Mouse (Mus musculus): Measurements from ENCODE around the gene Bmx. TPM values are rescaled to one million over a fixed set of nuclear protein-coding genes. Genes with fewer than 3 reads are reported as not detected.
A peak's percentile ranks its signal among the peaks of the same experiment; 100 is the strongest.

The Bmx gene
- polyA plus RNA-seq, 1 experiment from 2014 or later: 0.64 TPM

DNA sequence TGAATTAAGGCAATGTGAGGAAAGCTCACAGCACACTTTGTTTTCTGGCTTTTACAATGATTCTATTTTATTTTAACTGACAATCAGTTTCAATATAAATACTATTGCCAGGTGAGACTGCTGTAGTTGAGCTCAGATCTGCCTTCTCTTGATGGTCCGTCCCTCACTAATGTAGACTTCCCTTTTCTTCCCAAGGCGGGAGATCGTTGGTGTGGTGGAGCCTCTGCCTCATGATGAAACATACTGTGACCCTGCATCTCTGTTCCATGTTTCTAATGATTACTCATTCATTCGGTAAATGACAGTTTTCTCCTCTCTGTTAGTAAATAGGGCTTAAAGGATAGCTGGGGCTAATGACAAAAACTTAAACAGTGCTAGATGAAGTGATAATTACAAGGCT, 84.1 kb downstream of the Bmx start:
- H3K4me3 ChIP-seq (replicated peaks): no peak overlapping the region
- H3K9ac ChIP-seq: no peak overlapping the region
- H3K36me3 ChIP-seq: no peaks in the 10 kb centered on the region
- 80% methylated on average over 4 of the region's 4 CpGs for WGBS
- no peak overlapping the region for H3K27ac ChIP-seq
- H3K27me3 ChIP-seq (replicated peaks): no peaks in the 10 kb centered on the region
- no peak overlapping the region for H3K4me2 ChIP-seq
- H3K4me1 ChIP-seq: no peaks in the 10 kb centered on the region
- no peaks in the 10 kb centered on the region for H3K9me3 ChIP-seq
- ATAC-seq (ENCODE audit: insufficient read depth, low FRiP score, low read depth): no peak

DNA sequence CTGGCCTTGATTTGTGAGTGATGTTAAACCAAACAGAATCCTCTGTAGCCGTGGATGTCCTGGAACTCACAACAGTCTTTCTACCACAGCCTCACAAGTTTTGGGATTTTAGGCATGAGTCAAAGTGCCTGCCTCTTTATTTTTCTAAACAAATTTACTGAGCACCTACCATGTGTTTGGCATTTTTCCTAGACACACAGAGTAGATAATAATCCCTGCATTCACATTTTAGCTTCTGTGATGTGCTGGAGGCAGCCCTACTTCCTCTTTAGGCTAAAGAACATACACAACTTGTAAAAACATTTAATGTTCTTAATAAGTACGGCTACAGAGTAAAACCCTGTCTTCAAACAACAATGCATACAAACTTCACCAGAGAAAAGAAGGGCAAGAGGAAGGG, 87.0 kb downstream of the Bmx start:
- 46% methylated on average over 2 of the region's 2 CpGs for WGBS
- no peaks in the 10 kb centered on the region for H3K9me3 ChIP-seq
- H3K36me3 ChIP-seq: no peaks in the 10 kb centered on the region
- no peak overlapping the region for H3K4me3 ChIP-seq (replicated peaks)
- H3K4me1 ChIP-seq: no peaks in the 10 kb centered on the region
- no peak overlapping the region for H3K4me2 ChIP-seq
- H3K27ac ChIP-seq: no peak overlapping the region
- no peaks in the 10 kb centered on the region for H3K27me3 ChIP-seq (replicated peaks)
- ATAC-seq (ENCODE audit: insufficient read depth, low FRiP score, low read depth): no peak
- no peak overlapping the region for H3K9ac ChIP-seq

DNA sequence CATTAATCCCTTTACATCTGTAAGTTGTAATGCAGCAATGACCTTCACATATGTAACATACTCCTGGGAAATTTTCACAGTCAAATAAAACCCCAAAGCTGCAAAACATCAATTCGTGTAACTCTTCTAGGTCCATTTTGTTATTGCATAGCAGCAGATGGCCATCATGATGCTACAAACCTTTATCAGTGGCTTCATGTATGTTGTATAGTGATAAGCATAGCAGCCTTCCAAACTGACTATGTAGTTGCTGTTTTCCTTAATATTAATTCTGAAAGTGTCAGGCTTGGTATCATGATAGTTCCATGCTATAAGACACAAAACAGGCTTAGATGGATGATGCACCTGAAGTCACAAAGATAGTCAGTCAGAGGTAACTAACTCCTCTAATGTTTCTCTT, 93.3 kb downstream of the Bmx start:
- Histone ChIP-seq H3K9me3 (no peaks in the 10 kb centered on the region), H3K27ac (no peak overlapping the region), H3K9ac (no peak overlapping the region), H3K36me3 (no peaks in the 10 kb centered on the region), H3K27me3 (replicated peaks) (no peaks in the 10 kb centered on the region), H3K4me2 (no peak overlapping the region), H3K4me3 (replicated peaks) (no peak overlapping the region), H3K4me1 (no peaks in the 10 kb centered on the region)
- WGBS: 76% methylated on average over 1 of the region's 1 CpGs
- peak; percentile 58; the same call in 1 of the 2 replicates for ATAC-seq (ENCODE audit: insufficient read depth, low FRiP score, low read depth)

DNA sequence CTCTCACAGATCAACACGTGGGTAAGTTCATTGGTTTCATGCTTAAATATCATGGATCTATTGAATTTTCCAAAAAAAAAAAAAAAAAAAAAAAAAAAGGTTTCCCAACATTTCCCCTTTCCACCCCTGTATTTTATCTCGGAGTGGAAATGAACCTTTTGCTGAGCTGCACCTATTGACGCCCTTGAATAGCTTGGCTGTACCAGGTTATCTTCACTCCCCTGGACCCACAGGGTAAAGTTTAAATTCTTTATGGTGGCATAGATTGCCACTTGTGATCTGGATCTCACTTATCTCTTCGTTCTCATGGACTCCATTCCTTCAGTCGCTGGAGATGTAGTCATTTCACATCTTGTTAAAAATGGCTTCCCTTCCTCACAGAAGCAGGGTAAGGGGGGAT, 103.4 kb downstream of the Bmx start:
- Histone ChIP-seq H3K4me1 (no peaks in the 10 kb centered on the region), H3K36me3 (no peaks in the 10 kb centered on the region), H3K4me3 (replicated peaks) (no peak overlapping the region), H3K27ac (no peak overlapping the region), H3K4me2 (no peak overlapping the region), H3K27me3 (replicated peaks) (no peaks in the 10 kb centered on the region), H3K9me3 (no peaks in the 10 kb centered on the region), H3K9ac (no peak overlapping the region)
- ATAC-seq (ENCODE audit: insufficient read depth, low FRiP score, low read depth): no peak
- 79% methylated on average over 5 of the region's 5 CpGs for WGBS

DNA sequence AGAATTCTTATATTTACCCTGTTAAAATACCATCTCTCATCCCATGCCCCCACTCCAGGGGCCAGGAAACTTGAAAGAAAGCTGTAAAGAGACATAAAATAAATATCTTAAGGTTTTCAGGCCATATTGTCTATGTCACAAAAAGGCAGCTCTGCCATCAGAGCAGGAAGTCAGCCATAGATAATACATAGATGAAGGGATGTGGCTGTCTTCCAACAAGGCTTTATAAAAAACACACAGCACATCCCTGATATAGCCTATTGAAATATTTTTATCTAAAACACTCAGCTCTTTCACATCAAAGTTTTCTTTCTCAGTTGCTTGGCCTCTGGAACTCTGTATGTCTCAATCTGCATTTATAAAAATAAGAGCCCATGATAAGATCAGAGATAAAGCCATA, 104.4 kb downstream of the Bmx start:
- H3K36me3 ChIP-seq: no peaks in the 10 kb centered on the region
- H3K9me3 ChIP-seq: no peaks in the 10 kb centered on the region

DNA sequence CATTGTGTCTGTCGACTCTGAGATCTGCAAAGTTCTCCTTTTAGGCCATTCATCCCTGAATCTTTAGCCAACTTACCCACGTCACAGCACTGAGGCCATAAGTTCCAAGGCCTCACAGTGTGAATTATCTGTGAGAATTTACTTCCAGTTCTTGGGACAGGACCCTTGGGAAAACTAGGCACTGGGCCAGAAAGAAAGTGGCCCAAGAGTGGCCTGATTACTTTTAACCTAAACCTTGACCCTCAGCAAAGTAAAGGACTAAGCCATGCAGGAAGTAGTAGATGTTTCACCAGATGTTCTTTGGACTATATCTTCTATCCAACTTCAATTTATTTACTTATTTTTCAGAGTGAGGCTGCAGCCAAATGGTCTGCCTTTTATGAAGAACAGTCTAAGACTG, 105.3 kb downstream of the Bmx start:
- H3K4me1 ChIP-seq: no peaks in the 10 kb centered on the region
- no peak overlapping the region for H3K27ac ChIP-seq
- ATAC-seq (ENCODE audit: insufficient read depth, low FRiP score, low read depth): no peak
- no peak overlapping the region for H3K9ac ChIP-seq
- H3K9me3 ChIP-seq: no peaks in the 10 kb centered on the region
- H3K36me3 ChIP-seq: no peaks in the 10 kb centered on the region
- no peaks in the 10 kb centered on the region for H3K27me3 ChIP-seq (replicated peaks)
- H3K4me3 ChIP-seq (replicated peaks): no peak overlapping the region
- 60% methylated on average over 2 of the region's 2 CpGs for WGBS
- no peak overlapping the region for H3K4me2 ChIP-seq

More for the DNA sequence above, 104.4 kb downstream of the Bmx start:
- H3K4me3 ChIP-seq (replicated peaks): no peak overlapping the region
- H3K4me1 ChIP-seq: no peaks in the 10 kb centered on the region
- no peak overlapping the region for H3K9ac ChIP-seq
- H3K4me2 ChIP-seq: no peak overlapping the region
- no peaks in the 10 kb centered on the region for H3K27me3 ChIP-seq (replicated peaks)
- H3K27ac ChIP-seq: no peak overlapping the region
- ATAC-seq (ENCODE audit: insufficient read depth, low FRiP score, low read depth): no peak

DNA sequence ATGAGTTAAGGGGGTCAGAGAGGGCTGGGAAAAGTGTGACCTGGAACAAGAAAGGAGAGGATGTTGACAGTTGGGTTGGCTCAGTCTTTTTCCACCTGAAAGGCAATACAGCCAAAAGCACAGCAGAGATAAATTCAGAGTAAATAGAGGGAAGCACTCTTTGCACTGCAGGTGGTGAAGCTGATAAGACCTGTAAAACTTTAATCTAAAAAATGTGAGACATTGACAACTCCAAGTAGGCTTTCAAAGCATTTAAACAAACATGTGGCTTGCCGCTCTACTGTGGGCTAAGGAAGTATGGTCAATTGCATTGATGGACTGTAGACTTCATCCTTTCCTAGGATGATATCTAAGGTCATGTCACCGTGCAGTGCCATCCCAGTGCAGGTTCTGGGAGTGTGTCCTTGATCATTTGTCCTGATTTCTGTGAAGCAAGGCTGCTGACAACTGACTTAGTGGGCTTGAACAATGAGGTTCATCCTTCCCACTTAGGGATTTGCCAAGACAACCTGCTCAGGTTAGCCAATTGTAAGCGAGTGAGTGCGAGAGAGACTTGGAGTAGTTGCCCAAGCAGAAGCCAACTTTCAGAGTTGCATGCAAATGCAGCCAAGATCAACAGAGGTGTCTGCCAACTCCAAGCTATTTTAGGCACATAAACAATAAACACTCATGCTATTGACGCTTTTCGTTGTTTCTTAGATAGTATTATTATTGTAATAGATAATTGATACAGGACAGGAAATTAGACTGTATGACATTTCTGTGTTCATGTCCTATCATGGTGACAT, 112.3 kb downstream of the Bmx start:
- Histone ChIP-seq H3K36me3 (no peaks in the 10 kb centered on the region), H3K9ac (no peak overlapping the region), H3K27ac (no peak overlapping the region), H3K4me2 (no peak overlapping the region), H3K9me3 (no peaks in the 10 kb centered on the region), H3K4me3 (replicated peaks) (no peak overlapping the region), H3K4me1 (no peaks in the 10 kb centered on the region), H3K27me3 (replicated peaks) (no peaks in the 10 kb centered on the region)
- ATAC-seq (ENCODE audit: insufficient read depth, low FRiP score, low read depth): peak; percentile 78
- 72% methylated on average over 6 of the region's 6 CpGs for WGBS

Other genes with a start within 250 kb of the Bmx start
- gene Car5b, start 230.2 kb downstream of the Bmx start, polyA plus RNA-seq (2015; fragmentation: Nextera tagmentation; extraction: Ambion mirVana): 0.99 and 1.3 TPM in 2 replicates
- 22.5 and 25.2 TPM in 2 replicates for gene Siah1b, start 181.7 kb downstream of the Bmx start, polyA plus RNA-seq (2015; fragmentation: Nextera tagmentation; extraction: Ambion mirVana)
- gene Cltrn, start 169.4 kb downstream of the Bmx start, polyA plus RNA-seq (2015; fragmentation: Nextera tagmentation; extraction: Ambion mirVana): 10.5 and 14.9 TPM in 2 replicates
- gene Ace2, start 118.9 kb downstream of the Bmx start, polyA plus RNA-seq (2015; fragmentation: Nextera tagmentation; extraction: Ambion mirVana): 11.5 and 16.6 TPM in 2 replicates
- gene Pir, start 11.2 kb upstream of the Bmx start, polyA plus RNA-seq (2015; fragmentation: Nextera tagmentation; extraction: Ambion mirVana): 8.8 and 11.2 TPM in 2 replicates
- gene Vegfd, start 115.2 kb upstream of the Bmx start, polyA plus RNA-seq (2015; fragmentation: Nextera tagmentation; extraction: Ambion mirVana): 5.5 and 6.3 TPM in 2 replicates
- gene Piga, start 161.6 kb upstream of the Bmx start, polyA plus RNA-seq (2015; fragmentation: Nextera tagmentation; extraction: Ambion mirVana): 14.5 and 15.0 TPM in 2 replicates
- 0.31 TPM in 1 of 2 replicates, not detected in the other for gene Asb11, start 178.8 kb upstream of the Bmx start, polyA plus RNA-seq (2015; fragmentation: Nextera tagmentation; extraction: Ambion mirVana)
- gene Asb9, start 248.1 kb upstream of the Bmx start, polyA plus RNA-seq (2015; fragmentation: Nextera tagmentation; extraction: Ambion mirVana): not detected in 2 replicates